Mouse (Mus musculus) urinary bladder, postnatal 36 days (tissue): Measurements from ENCODE around the gene Ift122.

ENCODE experiments used
- DNase-seq, 2 experiments: peaks; one replicate each; pipeline ENCODE4 v3.0.0; 2022; ENCODE audit warnings: low spot score in 2 of 2, mixed read lengths in 1 of 2

Gene Ift122

GRCm38 (mm10) chr6:115926416-115926815, 73.1 kb downstream of the Ift122 start:
- DNase-seq: no peak

- no peak for DNase-seq
Measured at GRCm38 (mm10) chr6:115927292-115928242, 74.3 kb downstream of the Ift122 start.

- no peak for DNase-seq
Measured at GRCm38 (mm10) chr6:115930018-115930417, 76.7 kb downstream of the Ift122 start.

- DNase-seq: no peak
Measured at GRCm38 (mm10) chr6:115931639-115932038, 78.4 kb downstream of the Ift122 start, which contains the start of gene Rho. Rho (plus strand) TSS chr6:115931748.

- no peak for DNase-seq
Measured at GRCm38 (mm10) chr6:115932391-115932790, 79.1 kb downstream of the Ift122 start.

DNA sequence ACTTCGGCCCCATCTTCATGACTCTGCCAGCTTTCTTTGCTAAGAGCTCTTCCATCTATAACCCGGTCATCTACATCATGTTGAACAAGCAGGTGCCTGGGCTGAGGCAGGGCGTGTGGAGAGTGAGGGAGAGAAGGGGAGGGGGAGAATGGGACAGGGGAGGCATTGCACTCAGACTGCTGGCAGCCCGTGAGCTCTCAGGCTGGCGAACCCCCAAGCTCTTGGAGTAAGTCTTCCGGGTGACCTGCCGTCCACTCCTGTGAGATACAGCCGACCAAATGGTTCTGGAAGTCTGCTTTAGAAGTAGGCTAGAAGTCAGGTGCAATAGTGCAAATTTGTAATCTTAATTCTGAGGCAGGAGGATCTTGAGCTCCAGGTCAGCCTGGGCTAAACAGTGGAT, 82.3 kb downstream of the Ift122 start:
- no peak for DNase-seq

GRCm38 (mm10) chr6:115938011-115938410, 84.7 kb downstream of the Ift122 start:
- no peak for DNase-seq

GRCm38 (mm10) chr6:115938798-115939197, 85.5 kb downstream of the Ift122 start:
- no peak for DNase-seq

- DNase-seq: no peak
Measured at GRCm38 (mm10) chr6:115940603-115941002, 87.3 kb downstream of the Ift122 start.

DNA sequence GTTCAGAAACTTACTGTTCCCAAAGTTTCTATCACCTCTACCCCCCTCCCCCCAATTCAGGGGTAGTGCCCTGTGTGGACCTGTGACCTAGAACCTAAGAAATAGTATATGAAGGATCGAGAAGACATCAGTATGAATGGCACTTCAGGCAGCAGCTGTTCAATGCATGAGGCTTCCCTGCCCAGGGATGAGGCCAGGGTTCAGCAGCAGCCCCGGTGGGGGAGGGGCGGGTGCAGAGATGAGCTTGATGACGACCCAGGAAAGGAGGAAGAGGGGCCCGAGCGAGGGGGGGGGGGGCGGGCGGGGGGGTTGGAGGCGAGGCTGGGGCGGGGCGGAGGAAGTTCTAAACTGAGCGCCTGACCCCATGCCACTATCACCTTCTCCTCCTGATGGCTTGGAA, 87.9 kb downstream of the Ift122 start:
- DNase-seq: no peak

- no peak for DNase-seq
Measured at GRCm38 (mm10) chr6:115943498-115944427, 90.5 kb downstream of the Ift122 start.

DNA sequence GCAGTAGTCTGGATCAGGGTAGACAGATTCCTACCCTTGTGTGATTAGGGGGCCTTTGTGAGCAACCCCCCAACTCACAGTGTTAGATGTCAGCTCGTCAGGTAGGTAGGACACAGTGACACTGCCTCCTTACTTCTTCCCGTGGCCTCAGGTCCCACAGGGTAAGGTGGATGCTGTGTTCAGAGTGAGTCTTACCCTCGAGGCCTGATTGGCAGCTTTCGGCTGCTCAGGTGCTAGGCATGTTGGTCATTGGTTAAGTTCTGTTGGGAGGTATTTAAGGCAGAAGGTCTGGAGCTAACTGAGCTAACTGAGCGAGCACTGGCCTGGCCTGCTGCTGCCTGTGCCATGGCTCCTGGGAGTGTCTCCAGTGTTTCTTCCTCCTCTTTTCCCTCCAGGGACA, 91.4 kb downstream of the Ift122 start, which contains the start of gene H1foo:
H1foo (plus strand) TSS at position 301 of the 400 bp plus-strand sequence.
- no peak for DNase-seq

DNA sequence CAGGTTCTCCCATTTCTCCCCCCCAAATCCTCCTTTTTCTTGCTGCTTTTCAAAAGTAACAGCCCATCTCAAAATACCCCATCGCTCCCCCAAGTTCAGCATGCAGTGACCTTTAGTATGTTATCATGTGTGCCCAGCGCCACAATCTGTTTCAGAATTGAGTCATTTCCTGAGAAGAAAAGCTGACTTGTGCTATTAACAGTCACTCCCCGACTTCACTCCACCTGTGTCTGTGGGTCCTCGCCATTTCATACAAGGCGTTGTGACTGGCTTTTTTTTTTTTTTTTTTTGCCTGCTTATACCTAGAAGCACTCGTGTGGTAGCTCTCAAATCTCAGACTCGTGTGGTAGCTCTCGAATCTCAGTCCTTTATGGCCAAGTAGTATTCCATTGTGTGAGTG, 92.4 kb downstream of the Ift122 start:
- DNase-seq: no peak

DNA sequence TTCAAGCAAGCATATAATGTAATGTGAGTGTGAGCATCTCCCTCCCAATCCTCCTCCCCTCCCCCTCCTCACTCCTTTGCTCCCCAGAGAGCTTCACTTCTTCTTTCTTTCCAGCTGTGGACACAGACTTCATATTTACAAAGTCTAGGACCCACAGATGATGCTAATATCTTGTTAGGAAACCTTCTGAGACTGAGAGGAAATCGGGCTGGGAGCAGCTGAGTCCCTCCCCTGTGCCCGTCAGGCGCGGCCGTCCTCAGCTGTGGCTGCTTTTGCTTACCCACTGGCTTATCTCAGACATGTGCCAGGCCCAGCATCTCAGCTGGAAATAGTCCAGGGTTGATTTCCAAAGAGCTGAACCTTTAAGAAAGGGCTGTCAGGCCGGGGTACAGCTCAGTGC, 93.1 kb downstream of the Ift122 start:
- no peak for DNase-seq

- DNase-seq: no peak
Measured at GRCm38 (mm10) chr6:115954506-115955074, 101.3 kb downstream of the Ift122 start.

- DNase-seq: no peak
Measured at GRCm38 (mm10) chr6:115955169-115955568, 101.9 kb downstream of the Ift122 start.

DNA sequence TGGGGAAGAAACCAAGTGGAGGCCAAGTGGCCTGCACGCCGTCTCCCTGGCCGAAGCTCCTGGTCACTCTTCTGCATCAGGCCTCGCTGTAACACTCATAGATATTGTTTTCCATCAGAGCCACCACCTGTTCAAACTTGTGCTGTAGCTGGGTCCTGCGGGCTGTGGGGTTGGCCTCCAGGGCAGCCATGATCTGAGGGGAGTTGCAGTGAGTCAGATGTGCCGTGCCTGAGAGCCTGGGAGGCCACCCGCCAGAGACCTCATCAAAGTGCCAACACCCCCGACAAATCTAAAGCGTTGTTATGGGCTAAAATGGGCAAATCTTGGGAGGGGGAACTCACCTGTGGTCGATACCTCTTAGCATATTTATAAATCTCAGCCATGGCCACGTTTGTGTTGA, 102.4 kb downstream of the Ift122 start:
- DNase-seq: no peak

- no peak for DNase-seq
Measured at GRCm38 (mm10) chr6:115956418-115956921, 103.2 kb downstream of the Ift122 start.

GRCm38 (mm10) chr6:115956922-115957601, 103.8 kb downstream of the Ift122 start:
- no peak for DNase-seq

GRCm38 (mm10) chr6:115957681-115958080, 104.4 kb downstream of the Ift122 start:
- DNase-seq: no peak

DNA sequence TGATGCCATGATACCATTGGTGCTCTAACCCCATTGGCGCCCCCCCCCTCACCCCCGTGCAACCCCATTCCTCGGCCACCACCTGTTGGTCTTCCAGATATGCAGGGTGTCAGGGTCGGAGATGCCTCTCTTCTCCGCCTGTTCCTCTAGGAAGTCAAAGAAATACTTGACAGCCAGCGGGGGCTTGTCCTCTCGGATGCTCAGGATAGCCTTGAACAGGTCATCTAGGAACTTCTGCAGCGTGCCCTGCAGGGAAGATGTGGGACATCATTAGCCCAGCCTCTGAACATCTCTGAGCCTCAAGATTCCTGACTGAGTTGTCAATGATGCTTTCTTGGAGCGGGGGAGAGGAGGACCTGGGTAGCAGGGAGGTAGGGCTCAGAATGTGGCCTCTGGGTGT, 105.2 kb downstream of the Ift122 start:
- no peak for DNase-seq
